Mouse (Mus musculus): Measurements from ENCODE around the gene Dpm3. TPM values are rescaled to one million over a fixed set of nuclear protein-coding genes. Genes with fewer than 3 reads are reported as not detected.

Gene Dpm3
- polyA plus RNA-seq, 1 experiment from 2014 or later: 122 TPM

DNA sequence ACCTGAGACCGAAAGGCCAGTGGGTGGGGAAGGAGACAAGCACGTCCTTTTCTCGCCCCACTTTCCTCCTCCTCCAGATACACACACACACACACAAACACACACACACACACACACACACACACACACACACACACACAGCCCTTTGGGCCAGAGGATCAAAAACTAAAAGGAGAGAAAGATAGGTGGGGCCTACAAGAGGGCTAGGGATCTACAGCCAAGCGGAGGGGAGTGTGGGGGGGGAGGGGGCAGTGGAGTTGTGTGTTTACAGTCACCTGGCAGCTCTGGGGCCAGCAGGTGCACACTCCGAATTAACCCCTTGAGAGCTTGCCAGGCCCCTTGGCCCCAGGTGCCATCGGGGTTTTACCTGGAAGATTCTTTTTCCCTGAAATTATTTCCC is 26.5 kb upstream of the Dpm3 start:
- no peaks in the 10 kb centered on the region for H3K9me3 ChIP-seq
- no peak overlapping the region for H3K9ac ChIP-seq
- H3K27ac ChIP-seq: peak overlapping the region; percentile 86
- 52% methylated on average over 6 of the region's 6 CpGs for WGBS
- peaks cover 13% of the 10 kb centered on the region; the same call in 1 of the 2 replicates for H3K27me3 ChIP-seq
- ATAC-seq (ENCODE audit: borderline replicate concordance, extremely low read depth, low FRiP score, low TSS enrichment): no peak
- peak overlapping the region; percentile 83 for H3K4me2 ChIP-seq
- peaks cover 36% of the 10 kb centered on the region for H3K4me1 ChIP-seq
- H3K36me3 ChIP-seq: no peaks in the 10 kb centered on the region; the same call in 1 of the 2 replicates
- H3K4me3 ChIP-seq: peak overlapping the region; percentile 46

DNA sequence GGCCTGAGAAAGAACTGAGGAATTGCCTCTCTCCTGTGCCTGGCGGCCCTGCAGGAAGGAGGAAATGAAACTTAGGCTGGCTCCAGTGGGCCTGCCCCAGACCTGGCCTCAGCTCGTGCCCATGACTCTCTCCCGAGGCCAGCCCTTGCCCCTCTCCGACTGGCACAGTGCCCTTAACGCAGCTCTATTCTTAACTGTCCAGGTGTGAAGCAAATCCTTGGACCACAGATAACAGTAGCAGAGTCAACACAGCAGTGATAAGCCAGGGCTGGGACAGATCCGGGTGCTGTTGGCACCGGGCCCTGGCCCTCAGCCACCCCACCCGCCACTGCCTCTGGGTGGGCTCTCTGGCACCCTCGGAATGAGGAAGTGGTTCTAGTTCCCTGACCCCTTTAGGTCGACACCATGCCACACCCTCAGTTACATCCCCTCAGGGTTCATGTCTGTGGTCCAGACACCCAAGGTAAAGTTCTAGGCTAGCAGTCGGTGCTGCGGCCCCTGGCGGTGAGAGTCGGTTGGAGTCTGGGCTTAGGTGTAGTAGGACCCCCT is 25.5 kb upstream of the Dpm3 start:
- H3K4me3 ChIP-seq: no peak overlapping the region
- peak overlapping the region; percentile 83 for H3K4me2 ChIP-seq
- peak; percentile 62 for ATAC-seq (ENCODE audit: borderline replicate concordance, extremely low read depth, low FRiP score, low TSS enrichment)
- H3K9ac ChIP-seq: no peak overlapping the region
- no peaks in the 10 kb centered on the region; the same call in 1 of the 2 replicates for H3K36me3 ChIP-seq
- H3K4me1 ChIP-seq: peaks cover 36% of the 10 kb centered on the region
- peaks cover 12% of the 10 kb centered on the region; the same call in 1 of the 2 replicates for H3K27me3 ChIP-seq
- 46% methylated on average over 14 of the region's 14 CpGs for WGBS
- H3K9me3 ChIP-seq: no peaks in the 10 kb centered on the region
- peak overlapping the region; percentile 86 for H3K27ac ChIP-seq

DNA sequence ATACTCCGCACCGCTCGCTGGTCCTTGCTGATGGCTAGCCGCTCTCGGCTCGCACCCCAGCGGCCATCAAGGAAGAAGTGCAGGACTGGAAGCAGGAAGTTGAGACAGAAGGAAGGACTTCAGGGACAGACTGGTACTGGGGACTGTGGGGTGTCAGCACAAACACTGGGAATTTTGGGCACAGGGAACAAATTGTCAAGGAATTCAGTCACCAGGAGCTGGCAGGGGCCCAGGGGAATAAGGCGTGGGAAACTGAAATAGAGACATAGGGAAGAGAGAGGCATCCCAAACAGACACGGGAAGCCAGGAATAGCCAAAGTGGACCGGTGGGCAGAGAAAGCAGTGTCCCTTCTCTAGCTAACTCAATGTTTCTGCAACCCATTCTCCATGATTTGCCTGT is 22.6 kb upstream of the Dpm3 start:
- Histone ChIP-seq H3K27ac (no peak overlapping the region), H3K4me1 (peaks cover 28% of the 10 kb centered on the region), H3K9me3 (no peaks in the 10 kb centered on the region), H3K4me2 (no peak overlapping the region), H3K4me3 (no peak overlapping the region), H3K27me3 (no peaks in the 10 kb centered on the region), H3K9ac (no peak overlapping the region), H3K36me3 (no peaks in the 10 kb centered on the region; the same call in 1 of the 2 replicates)
- 87% methylated on average over 10 of the region's 10 CpGs for WGBS
- ATAC-seq (ENCODE audit: borderline replicate concordance, extremely low read depth, low FRiP score, low TSS enrichment): no peak

DNA sequence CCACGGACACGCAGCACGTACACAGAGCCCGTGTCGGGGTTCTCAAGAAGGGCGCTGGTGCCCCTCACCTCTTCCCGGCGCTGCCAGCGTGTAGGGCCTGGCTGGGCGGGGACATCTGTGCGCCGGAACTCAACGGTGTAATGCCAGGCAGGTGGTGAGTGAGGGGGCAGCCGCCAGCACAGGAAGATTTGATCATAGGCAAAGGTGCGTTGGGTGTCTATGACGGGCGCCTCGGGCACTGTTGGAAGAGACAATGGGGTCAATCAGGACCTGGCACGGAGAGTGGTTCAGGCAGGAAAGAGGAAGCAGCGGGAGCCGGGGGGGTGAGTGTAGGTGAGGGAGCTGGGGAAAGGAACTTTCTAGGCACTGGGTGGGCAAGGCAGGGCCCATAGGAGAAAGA is 21.5 kb upstream of the Dpm3 start:
- WGBS: 87% methylated on average over 21 of the region's 21 CpGs
- Histone ChIP-seq H3K36me3 (no peaks in the 10 kb centered on the region; the same call in 1 of the 2 replicates), H3K4me3 (no peak overlapping the region), H3K4me2 (no peak overlapping the region), H3K9me3 (no peaks in the 10 kb centered on the region), H3K27ac (0 out of 2 replicates have a peak overlapping the region, but pooled peaks have one; percentile 5), H3K27me3 (no peaks in the 10 kb centered on the region), H3K4me1 (peaks cover 23% of the 10 kb centered on the region), H3K9ac (no peak overlapping the region)
- no peak for ATAC-seq (ENCODE audit: borderline replicate concordance, extremely low read depth, low FRiP score, low TSS enrichment)

DNA sequence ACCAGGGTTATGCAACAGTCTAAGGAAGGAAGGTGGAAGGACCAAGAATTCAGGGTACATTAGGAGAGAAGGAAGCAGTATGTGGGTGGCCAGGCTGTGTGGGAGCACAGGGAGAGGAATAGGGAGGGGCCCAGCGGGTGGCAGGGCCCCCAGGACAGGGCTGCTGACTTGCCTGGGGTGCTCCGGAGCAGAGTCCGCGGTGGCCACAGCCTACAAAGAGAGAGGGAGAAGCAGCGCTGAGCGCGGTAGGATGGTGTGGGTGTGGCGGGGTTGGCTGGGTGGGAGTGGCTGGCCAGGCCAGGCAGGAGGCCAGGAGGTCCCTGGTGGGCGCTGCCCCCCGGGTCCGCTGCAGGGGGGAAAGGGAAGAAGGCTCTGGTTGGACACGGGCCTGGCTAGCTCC is 20.7 kb upstream of the Dpm3 start:
- ATAC-seq (ENCODE audit: borderline replicate concordance, extremely low read depth, low FRiP score, low TSS enrichment): no peak
- Histone ChIP-seq H3K9me3 (no peaks in the 10 kb centered on the region), H3K4me1 (peaks cover 17% of the 10 kb centered on the region), H3K36me3 (no peaks in the 10 kb centered on the region; the same call in 1 of the 2 replicates), H3K27ac (no peak overlapping the region), H3K27me3 (no peaks in the 10 kb centered on the region; the same call in 1 of the 2 replicates), H3K9ac (no peak overlapping the region), H3K4me3 (no peak overlapping the region), H3K4me2 (no peak overlapping the region)
- WGBS: 62% methylated on average over 12 of the region's 12 CpGs

DNA sequence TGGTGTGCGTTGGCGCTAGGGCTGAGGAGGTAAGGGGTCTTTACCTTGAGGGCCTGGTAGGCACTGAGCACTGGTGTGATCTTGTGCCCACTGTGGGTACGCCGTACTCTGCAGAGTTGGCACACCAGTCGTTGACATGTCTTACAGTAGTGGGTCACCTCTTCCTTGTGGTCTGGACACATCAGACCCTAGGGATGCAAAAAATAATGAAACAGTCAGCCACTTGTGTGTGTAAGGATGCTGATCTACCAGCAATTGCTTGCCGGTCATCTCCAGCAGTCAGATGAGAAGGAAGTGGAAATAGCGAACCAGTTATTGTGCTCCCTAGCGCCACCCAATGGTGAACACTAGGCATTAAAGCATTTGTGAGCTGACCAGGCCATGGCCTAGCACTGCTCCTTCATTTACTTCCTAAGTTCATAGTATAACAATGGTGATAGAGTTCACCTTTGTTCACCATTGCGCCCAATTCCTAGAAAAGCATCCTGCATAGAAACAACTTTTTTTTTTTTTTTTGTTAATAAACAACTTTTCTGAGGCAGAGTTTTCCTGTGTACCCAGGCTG is 16.7 kb upstream of the Dpm3 start:
- Histone ChIP-seq H3K36me3 (no peaks in the 10 kb centered on the region; the same call in 1 of the 2 replicates), H3K9me3 (no peaks in the 10 kb centered on the region), H3K4me3 (no peak overlapping the region), H3K9ac (no peak overlapping the region), H3K27me3 (peaks cover 14% of the 10 kb centered on the region), H3K27ac (no peak overlapping the region), H3K4me1 (peaks cover 39% of the 10 kb centered on the region), H3K4me2 (no peak overlapping the region)
- 67% methylated on average over 9 of the region's 9 CpGs for WGBS
- ATAC-seq (ENCODE audit: borderline replicate concordance, extremely low read depth, low FRiP score, low TSS enrichment): no peak

DNA sequence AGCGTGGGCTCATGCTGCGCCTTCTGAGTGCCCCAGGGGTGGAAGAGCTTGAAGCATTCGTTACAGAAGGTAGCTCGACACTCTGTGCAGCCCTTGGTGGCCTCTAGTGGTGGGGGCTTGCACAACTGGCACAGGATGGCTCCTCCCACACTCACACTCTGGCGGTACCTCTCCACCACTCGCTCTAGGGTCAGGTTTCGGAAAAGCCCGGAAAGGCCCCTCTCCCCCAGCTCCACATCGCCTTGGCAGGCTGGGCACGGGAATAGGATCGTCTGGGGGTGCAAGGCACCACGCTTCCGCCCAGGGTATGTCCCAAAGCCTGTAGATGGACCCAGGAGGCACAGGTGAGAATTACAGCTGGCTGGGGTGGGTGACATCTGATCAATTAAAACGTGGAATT is 15.5 kb upstream of the Dpm3 start:
- 12% methylated on average over 14 of the region's 14 CpGs for WGBS
- peak overlapping the region; percentile 82 for H3K4me2 ChIP-seq
- peaks cover 4% of the 10 kb centered on the region for H3K36me3 ChIP-seq
- peaks cover 14% of the 10 kb centered on the region for H3K27me3 ChIP-seq
- H3K4me3 ChIP-seq: peak overlapping the region; percentile 78
- H3K27ac ChIP-seq: peak overlapping the region; percentile 74
- no peaks in the 10 kb centered on the region for H3K9me3 ChIP-seq
- peak; percentile 33; the same call in 1 of the 2 replicates for ATAC-seq (ENCODE audit: borderline replicate concordance, extremely low read depth, low FRiP score, low TSS enrichment)
- peaks cover 44% of the 10 kb centered on the region for H3K4me1 ChIP-seq
- H3K9ac ChIP-seq: peak overlapping the region; percentile 19

DNA sequence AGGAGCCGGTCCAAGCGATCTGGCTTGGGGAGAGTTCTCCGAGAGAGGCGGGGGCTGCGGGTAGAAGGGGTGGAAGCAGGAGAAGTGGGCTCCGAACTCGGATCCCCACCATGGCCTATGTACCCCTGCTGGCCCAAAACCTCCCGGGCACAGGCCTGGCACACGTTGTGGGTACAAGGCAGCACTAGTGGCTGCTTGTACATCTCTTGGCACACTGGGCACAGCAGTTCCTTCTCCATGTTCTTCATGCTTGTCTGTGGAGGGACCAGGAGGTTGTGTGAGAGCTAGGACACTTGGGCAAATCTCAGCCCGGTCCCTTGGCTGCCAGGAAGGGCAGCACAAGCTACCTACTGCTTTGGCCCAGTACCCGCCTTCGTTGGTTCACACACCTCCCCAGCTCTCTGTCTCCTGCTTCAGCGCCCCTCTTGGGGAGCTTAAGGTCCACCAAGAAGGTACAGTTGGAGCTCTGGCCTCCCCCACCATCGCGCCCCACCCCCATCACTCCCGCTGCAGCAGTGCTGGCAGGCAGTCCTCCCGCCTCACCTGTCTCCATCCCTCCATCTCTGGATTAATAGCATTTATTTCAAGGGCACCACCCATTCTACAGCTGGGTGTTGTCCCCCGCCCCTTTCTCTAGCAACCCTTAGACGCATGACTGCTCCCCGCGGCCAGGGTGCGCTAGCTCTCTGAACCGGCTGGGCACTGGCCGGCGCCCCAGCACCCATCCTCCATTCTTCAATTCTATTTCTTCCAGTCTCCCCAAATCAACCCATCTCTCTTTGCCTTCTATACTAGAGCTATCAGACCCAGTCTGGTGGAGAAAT is 14.8 kb upstream of the Dpm3 start:
- Histone ChIP-seq H3K9me3 (no peaks in the 10 kb centered on the region), H3K27ac (peak overlapping the region; percentile 74), H3K9ac (peak overlapping the region; percentile 23), H3K27me3 (peaks cover 14% of the 10 kb centered on the region), H3K4me3 (peak overlapping the region; percentile 78), H3K36me3 (peaks cover 10% of the 10 kb centered on the region), H3K4me1 (peaks cover 44% of the 10 kb centered on the region), H3K4me2 (peak overlapping the region; percentile 82)
- ATAC-seq (ENCODE audit: borderline replicate concordance, extremely low read depth, low FRiP score, low TSS enrichment): no peak
- 13% methylated on average over 25 of the region's 25 CpGs for whole genome bisulfite sequencing

DNA sequence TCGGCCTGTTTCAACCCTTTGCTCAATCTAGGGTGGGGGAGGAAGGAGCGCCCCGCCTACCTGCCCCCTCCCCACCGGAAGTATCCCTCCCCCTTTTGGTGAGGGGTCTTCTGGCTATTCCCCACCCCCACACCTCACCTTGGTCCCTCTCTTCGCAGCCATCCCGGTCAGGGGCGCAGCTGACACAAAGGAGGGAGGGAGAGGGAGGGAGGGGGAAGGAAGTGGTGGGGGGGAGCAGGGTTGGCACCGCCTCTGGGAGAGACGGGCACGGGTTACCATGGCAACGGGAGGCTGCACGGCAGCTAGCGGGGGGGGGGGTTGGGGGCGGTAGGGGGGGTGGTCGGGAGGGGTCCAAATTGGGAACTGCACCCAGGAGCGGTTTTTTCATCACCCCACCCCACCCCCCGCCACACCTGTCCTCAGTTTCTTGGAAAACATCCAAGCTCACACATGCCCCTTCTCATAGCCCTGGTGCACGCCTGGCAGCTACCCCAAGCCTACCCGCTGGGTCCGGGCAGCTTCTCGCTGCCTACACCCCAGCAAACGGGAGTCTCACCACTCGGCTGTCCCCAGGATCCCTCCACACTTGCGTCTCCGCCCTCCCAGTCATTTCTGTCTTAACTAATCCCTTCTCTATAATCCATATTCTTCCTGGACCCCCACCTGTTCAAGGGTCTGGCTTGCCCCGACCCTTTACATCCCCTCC is 14.0 kb upstream of the Dpm3 start:
- peaks cover 14% of the 10 kb centered on the region for H3K27me3 ChIP-seq
- peak overlapping the region; percentile 78 for H3K4me3 ChIP-seq
- 1% methylated on average over 23 of the region's 26 CpGs for WGBS
- ATAC-seq (ENCODE audit: borderline replicate concordance, extremely low read depth, low FRiP score, low TSS enrichment): peak; percentile 32; the same call in 1 of the 2 replicates
- H3K36me3 ChIP-seq: peaks cover 13% of the 10 kb centered on the region
- H3K4me1 ChIP-seq: peaks cover 44% of the 10 kb centered on the region
- peak overlapping the region; percentile 74 for H3K27ac ChIP-seq
- peak overlapping the region; percentile 82 for H3K4me2 ChIP-seq
- peak overlapping the region; percentile 23 for H3K9ac ChIP-seq
- H3K9me3 ChIP-seq: no peaks in the 10 kb centered on the region

DNA sequence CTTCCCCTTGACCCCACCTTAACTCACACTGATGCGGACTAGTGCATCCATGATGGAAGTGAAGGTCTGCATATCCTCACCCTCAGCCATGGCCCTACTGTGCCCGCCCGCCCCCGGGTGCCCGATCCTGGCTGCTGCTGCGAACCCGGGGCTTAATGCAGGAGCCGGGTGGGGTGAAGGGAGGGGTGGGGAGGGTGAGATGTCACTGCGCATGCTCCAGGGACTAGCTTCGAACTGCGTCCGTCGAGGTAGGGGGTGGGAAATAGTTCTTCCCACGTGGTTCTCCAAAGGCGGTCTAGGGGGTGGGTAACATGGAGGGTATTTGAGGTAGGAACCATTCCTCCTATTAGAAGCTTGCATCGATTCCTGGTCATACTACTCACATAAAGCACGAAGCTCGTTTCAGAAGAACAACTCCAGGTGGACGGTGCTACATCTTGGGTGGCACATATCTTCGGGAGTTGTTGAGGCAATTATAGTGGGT is 13.4 kb upstream of the Dpm3 start, which contains the start of gene Krtcap2:
Gene Krtcap2 (plus strand): TSS at position 279 of the 484 bp plus-strand sequence.
- peaks cover 49% of the 10 kb centered on the region for H3K4me1 ChIP-seq

More for the DNA sequence above, 13.4 kb upstream of the Dpm3 start, which contains the start of gene Krtcap2:
- H3K4me2 ChIP-seq: peak within 1 kb of the TSS; percentile 82
- no peaks in the 10 kb centered on the region for H3K9me3 ChIP-seq
- peak within 1 kb of the TSS; percentile 75 for H3K9ac ChIP-seq
- 4% methylated on average over 20 of the region's 20 CpGs for WGBS
- H3K27ac ChIP-seq: peak within 1 kb of the TSS; percentile 74
- ATAC-seq (ENCODE audit: borderline replicate concordance, extremely low read depth, low FRiP score, low TSS enrichment): no peak
- H3K36me3 ChIP-seq: peaks cover 13% of the 10 kb centered on the region
- H3K27me3 ChIP-seq: peaks cover 14% of the 10 kb centered on the region
- H3K4me3 ChIP-seq: peak within 1 kb of the TSS; percentile 78

All from lung, embryonic 15.5 days (tissue).